Mouse (Mus musculus): ENCODE data around the gene Lrrc2.

DNA sequence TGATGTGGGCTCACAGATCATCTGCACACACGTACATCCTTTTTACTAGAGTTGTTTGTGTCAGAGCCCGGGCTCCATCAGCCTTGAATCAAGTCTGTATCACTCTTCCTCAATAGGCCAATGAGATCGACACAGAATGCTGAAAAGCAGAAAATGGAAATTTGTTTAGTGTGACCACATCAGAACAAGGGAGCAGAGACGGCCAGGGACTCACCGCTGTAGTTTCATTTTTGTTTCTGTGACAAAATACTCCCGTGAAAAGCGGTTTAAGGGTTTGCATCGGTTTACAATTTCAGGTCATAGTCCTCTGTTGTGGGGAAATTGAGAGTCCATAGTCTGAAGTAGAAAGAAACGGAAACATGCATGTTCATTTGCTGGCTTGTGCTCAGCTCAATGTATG lies 51.9 kb downstream of the Lrrc2 start:
- TF ChIP-seq ZNF384 (IDR thresholded peaks at IDR 0.05; ENCODE audit: low read depth, low read length) (no peak), MAFK (IDR thresholded peaks at IDR 0.05; ENCODE audit: insufficient read depth, low read depth, low read length) (no peak), HCFC1 (IDR thresholded peaks at IDR 0.05; ENCODE audit: borderline replicate concordance, insufficient read depth, low read length) (no peak), CHD2 (IDR thresholded peaks at IDR 0.05; ENCODE audit: low read depth, low read length) (no peak), ZC3H11A (IDR thresholded peaks at IDR 0.05; ENCODE audit: borderline replicate concordance, low read depth, low read length) (no peak)

Data from ES-E14 (cell line).